Mouse (Mus musculus) lung, postnatal 4 days (tissue): ENCODE measurements around the gene Engase.
A peak's percentile ranks its signal among the peaks of the same experiment; 100 is the strongest.

Experiments
- DNase-seq, 2 experiments: peaks; one replicate each; pipeline ENCODE4 v3.0.0; 2021

The Engase gene

GRCm38 (mm10) chr11:118534382-118535092 lies 57.9 kb downstream of the Engase start:
- peak; percentile 41 to 51 for DNase-seq

DNA sequence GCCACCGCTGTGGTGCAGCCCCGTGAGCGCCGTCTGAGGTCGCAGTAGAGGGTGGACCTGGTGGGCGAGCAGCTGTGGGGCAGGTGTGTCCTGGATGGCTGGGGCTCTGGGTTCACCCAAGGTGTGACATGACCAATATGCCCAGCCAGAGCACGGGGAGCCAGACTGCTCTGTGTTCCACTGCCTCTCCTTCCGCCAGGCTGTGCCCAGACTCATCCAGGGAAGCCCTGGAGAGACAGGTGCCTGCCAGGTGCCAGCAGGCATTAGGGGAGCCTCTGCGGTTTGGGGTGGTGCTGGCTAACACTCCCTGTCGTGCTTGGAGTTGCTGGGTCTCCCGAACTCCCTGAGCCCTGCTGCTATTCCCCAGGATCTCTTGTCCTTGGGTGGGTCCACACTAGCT lies 61.4 kb downstream of the Engase start:
- DNase-seq, result no peak
